Mouse (Mus musculus): Measurements from ENCODE around the gene Foxp1. TPM values are rescaled to one million over a fixed set of nuclear protein-coding genes. Genes with fewer than 3 reads are reported as not detected.

The Foxp1 gene
- polyA plus RNA-seq, 1 experiment from 2014 or later = 121 TPM

DNA sequence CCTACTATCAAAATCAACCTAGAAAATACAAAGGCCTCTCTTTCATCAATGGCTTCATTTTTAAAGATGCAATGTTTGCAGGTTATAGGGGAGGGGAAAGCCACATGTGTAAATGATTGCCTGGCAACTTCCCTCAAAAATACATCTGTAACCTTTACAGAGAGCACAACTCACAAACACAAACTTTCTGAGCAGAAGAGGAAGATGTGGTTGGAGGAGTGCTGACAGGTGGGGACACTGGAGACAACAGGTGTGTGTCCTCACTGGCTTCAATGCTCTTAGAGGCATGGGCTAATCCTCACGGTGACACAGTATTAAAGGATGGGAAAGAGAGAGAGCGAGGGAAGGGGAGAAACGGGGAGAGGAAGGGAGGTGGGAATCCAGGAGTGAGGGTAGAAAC, 120.2 kb downstream of the Foxp1 start:
- no peak overlapping the region for H3K9ac ChIP-seq (replicated peaks; ENCODE audit: low read depth)
- no peaks in the 10 kb centered on the region for H3K4me1 ChIP-seq (ENCODE audit: insufficient read depth, low read depth, low read length)
- TF ChIP-seq EP300 (IDR thresholded peaks at IDR 0.05) (no peak), CTCF (IDR thresholded peaks at IDR 0.05) (no peak)
- H3K27ac ChIP-seq (ENCODE audit: low read length) = no peak overlapping the region
- no peaks in the 10 kb centered on the region for H3K9me3 ChIP-seq (ENCODE audit: low read length)
- no peak overlapping the region for H3K4me3 ChIP-seq (ENCODE audit: low read depth, low read length)
- DNase-seq (ENCODE audit: low spot score) (no peak), ATAC-seq (no peak)
- no peaks in the 10 kb centered on the region for H3K36me3 ChIP-seq (ENCODE audit: insufficient read depth, low read length)
- no peaks in the 10 kb centered on the region for H3K27me3 ChIP-seq (replicated peaks; ENCODE audit: insufficient read depth, low read length)
- 73% methylated on average over 3 of the region's 3 CpGs for WGBS
- no peak overlapping the region for H3K4me2 ChIP-seq (replicated peaks; ENCODE audit: low read depth, low read length)

DNA sequence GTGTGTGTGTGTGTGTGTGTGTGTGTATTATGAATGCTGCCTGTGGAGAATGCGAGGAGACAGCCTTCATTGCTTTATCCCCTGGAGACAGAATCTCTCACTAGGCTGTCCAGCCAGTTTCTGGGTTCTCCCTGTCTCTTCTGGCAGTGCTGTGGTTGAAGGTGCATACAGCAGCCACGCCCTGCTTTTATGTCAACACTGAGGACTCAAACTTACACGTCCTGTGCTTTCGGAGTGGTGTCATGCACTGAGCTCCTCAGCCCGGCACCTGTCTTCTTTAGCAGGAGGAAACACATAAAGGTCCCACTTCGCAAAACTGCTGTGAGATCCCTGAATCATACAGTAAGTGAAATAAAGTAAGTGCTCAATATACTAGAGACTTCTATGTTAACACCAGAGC, 120.7 kb downstream of the Foxp1 start:
- no peak overlapping the region for H3K4me3 ChIP-seq (ENCODE audit: low read depth, low read length)
- no peaks in the 10 kb centered on the region for H3K4me1 ChIP-seq (ENCODE audit: insufficient read depth, low read depth, low read length)
- TF ChIP-seq EP300 (IDR thresholded peaks at IDR 0.05) = no peak
- TF ChIP-seq CTCF (IDR thresholded peaks at IDR 0.05) = no peak
- no peak overlapping the region for H3K9ac ChIP-seq (replicated peaks; ENCODE audit: low read depth)
- no peaks in the 10 kb centered on the region for H3K36me3 ChIP-seq (ENCODE audit: insufficient read depth, low read length)
- H3K27me3 ChIP-seq (replicated peaks; ENCODE audit: insufficient read depth, low read length) = no peaks in the 10 kb centered on the region
- no peaks in the 10 kb centered on the region for H3K9me3 ChIP-seq (ENCODE audit: low read length)
- 45% methylated on average over 6 of the region's 6 CpGs for WGBS
- DNase-seq (ENCODE audit: low spot score) (no peak), ATAC-seq (no peak)
- no peak overlapping the region for H3K27ac ChIP-seq (ENCODE audit: low read length)
- H3K4me2 ChIP-seq (replicated peaks; ENCODE audit: low read depth, low read length) = no peak overlapping the region

DNA sequence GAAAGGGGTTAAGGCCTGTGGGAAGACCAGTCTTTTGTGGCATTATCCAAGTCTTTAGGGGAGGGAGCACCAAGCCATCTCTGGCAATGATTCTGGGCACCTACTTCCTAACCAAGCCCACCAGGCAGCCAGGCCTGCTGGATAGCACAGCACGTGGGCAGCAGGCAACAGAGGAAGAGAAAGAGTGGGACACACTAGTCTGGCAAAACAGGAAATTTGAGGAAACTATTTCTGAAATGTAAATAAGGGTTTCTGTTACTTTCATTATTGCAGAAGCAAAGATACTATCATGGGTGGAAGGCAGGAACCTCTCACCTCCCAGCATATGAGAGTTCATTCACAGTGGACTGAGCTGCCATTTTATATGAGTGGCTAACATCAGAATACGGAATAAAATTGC, 121.3 kb downstream of the Foxp1 start:
- peak; percentile 26 for DNase-seq (ENCODE audit: low spot score)
- no peak overlapping the region for H3K27ac ChIP-seq (ENCODE audit: low read length)
- ATAC-seq = no peak

DNA sequence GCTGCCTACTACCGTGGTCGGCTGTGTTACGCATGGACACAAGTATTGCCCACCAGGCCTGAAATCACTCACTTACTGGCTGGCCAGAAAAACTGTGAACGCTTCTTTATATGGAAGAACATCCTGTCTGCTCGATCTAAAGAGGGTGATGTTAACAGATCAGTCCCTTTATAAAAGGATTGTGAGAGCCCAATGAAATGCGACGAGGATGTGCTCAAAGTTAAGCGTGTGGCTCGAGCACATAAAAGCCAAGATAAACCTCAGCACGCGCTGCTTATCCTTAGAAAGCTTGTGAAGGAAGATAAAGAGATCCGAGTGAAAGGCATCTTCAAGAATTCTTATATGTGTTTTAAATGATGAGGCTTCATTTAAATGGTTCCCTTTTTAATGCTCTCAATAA, 126.8 kb downstream of the Foxp1 start:
- Histone ChIP-seq H3K9me3 (ENCODE audit: low read length) (no peaks in the 10 kb centered on the region), H3K4me3 (ENCODE audit: low read depth, low read length) (no peak overlapping the region), H3K4me1 (ENCODE audit: insufficient read depth, low read depth, low read length) (no peaks in the 10 kb centered on the region), H3K9ac (replicated peaks; ENCODE audit: low read depth) (no peak overlapping the region), H3K27ac (ENCODE audit: low read length) (no peak overlapping the region), H3K4me2 (replicated peaks; ENCODE audit: low read depth, low read length) (no peak overlapping the region), H3K27me3 (replicated peaks; ENCODE audit: insufficient read depth, low read length) (no peaks in the 10 kb centered on the region), H3K36me3 (ENCODE audit: insufficient read depth, low read length) (no peaks in the 10 kb centered on the region)
- ATAC-seq (no peak), DNase-seq (ENCODE audit: low spot score) (no peak)
- TF ChIP-seq EP300 (IDR thresholded peaks at IDR 0.05) = no peak
- TF ChIP-seq CTCF (IDR thresholded peaks at IDR 0.05) = no peak
- WGBS = 74% methylated on average over 12 of the region's 12 CpGs

More for the DNA sequence above, 121.3 kb downstream of the Foxp1 start:
- no peak overlapping the region for H3K4me3 ChIP-seq (ENCODE audit: low read depth, low read length)
- WGBS = 37% methylated on average over 2 of the region's 2 CpGs
- no peaks in the 10 kb centered on the region for H3K27me3 ChIP-seq (replicated peaks; ENCODE audit: insufficient read depth, low read length)
- no peak overlapping the region for H3K4me2 ChIP-seq (replicated peaks; ENCODE audit: low read depth, low read length)
- no peaks in the 10 kb centered on the region for H3K9me3 ChIP-seq (ENCODE audit: low read length)
- H3K4me1 ChIP-seq (ENCODE audit: insufficient read depth, low read depth, low read length) = no peaks in the 10 kb centered on the region
- TF ChIP-seq CTCF (IDR thresholded peaks at IDR 0.05) (no peak), EP300 (IDR thresholded peaks at IDR 0.05) (no peak)
- H3K36me3 ChIP-seq (ENCODE audit: insufficient read depth, low read length) = no peaks in the 10 kb centered on the region
- no peak overlapping the region for H3K9ac ChIP-seq (replicated peaks; ENCODE audit: low read depth)

DNA sequence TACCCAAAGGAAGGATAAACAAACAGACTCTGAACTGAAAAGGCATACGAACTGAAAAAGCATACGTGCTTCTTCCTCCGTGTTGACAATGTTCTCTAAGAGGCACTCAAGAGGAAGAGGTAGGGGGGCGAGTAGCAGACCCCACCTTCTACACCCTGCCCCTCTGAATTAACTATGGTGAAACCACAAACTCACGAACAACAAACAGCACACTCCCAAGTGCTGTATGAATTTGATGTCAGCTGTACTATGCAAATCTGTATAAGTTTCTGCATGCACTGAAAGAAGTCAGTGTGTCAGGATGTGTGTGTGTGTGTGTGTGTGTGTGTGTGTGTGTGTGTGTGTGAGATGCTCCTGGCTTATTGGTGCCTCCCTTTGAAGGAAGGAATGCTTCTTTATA, 127.7 kb downstream of the Foxp1 start:
- H3K36me3 ChIP-seq (ENCODE audit: insufficient read depth, low read length) = no peaks in the 10 kb centered on the region
- no peak overlapping the region for H3K9ac ChIP-seq (replicated peaks; ENCODE audit: low read depth)
- no peaks in the 10 kb centered on the region for H3K27me3 ChIP-seq (replicated peaks; ENCODE audit: insufficient read depth, low read length)
- no peak overlapping the region for H3K4me2 ChIP-seq (replicated peaks; ENCODE audit: low read depth, low read length)
- H3K4me3 ChIP-seq (ENCODE audit: low read depth, low read length) = no peak overlapping the region
- DNase-seq (ENCODE audit: low spot score) (no peak), ATAC-seq (no peak)
- H3K27ac ChIP-seq (ENCODE audit: low read length) = no peak overlapping the region
- no peak for TF ChIP-seq EP300 (IDR thresholded peaks at IDR 0.05)
- no peak for TF ChIP-seq CTCF (IDR thresholded peaks at IDR 0.05)
- no peaks in the 10 kb centered on the region for H3K9me3 ChIP-seq (ENCODE audit: low read length)
- no peaks in the 10 kb centered on the region for H3K4me1 ChIP-seq (ENCODE audit: insufficient read depth, low read depth, low read length)
- 25% methylated on average over 5 of the region's 5 CpGs for WGBS

DNA sequence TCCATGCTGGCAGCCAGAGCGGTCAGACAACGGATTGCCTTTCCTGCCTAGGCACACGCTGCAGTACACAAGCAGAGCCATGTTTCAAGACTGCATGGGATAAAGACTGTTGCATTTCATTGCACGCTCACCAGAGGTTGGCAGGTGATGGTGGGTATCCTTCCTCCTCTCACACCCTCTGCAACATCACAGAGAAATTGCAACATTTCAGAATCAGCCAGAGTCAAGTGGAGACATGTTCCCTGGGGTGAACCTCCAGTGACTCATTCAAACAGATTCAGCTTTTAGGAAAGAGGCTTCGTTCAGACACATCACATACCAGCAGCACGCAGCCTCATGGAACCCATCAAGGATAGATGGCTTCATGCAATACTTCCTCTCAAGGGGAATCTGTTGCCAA, 130.0 kb downstream of the Foxp1 start:
- Histone ChIP-seq H3K27ac (ENCODE audit: low read length) (no peak overlapping the region), H3K36me3 (ENCODE audit: insufficient read depth, low read length) (no peaks in the 10 kb centered on the region), H3K4me2 (replicated peaks; ENCODE audit: low read depth, low read length) (no peak overlapping the region), H3K4me3 (ENCODE audit: low read depth, low read length) (no peak overlapping the region), H3K9me3 (ENCODE audit: low read length) (no peaks in the 10 kb centered on the region), H3K27me3 (replicated peaks; ENCODE audit: insufficient read depth, low read length) (no peaks in the 10 kb centered on the region), H3K9ac (replicated peaks; ENCODE audit: low read depth) (no peak overlapping the region), H3K4me1 (ENCODE audit: insufficient read depth, low read depth, low read length) (peaks cover 10% of the 10 kb centered on the region)
- ATAC-seq (no peak), DNase-seq (ENCODE audit: low spot score) (no peak)
- TF ChIP-seq EP300 (IDR thresholded peaks at IDR 0.05) = no peak
- TF ChIP-seq CTCF (IDR thresholded peaks at IDR 0.05) = no peak
- 85% methylated on average over 6 of the region's 6 CpGs for WGBS
